Comparison of ENCODE assay signal across 24 mouse cellular contexts in genomic region chr5:75730698-75731097, GRCm38 (mm10).
DNase-seq lines count a peak whose midpoint lies in the region; ATAC-seq lines count a peak whose summit lies in the region.
"Had no signal": no experiment of that assay in that cellular context is flagged by ENCODE, and none has a peak within 500 bp of the region (broad histone marks: within the 10 kb centered on the region; RNA-seq: fewer than 3 reads in every experiment).

No protein-coding gene starts in this region.

- peaks cover 9% of the 10 kb centered on the region for H3K4me1 ChIP-seq in heart, embryonic 10.5 days
- no peaks in the 10 kb centered on the region for H3K4me1 ChIP-seq in liver, embryonic 16.5 days (ENCODE audit: control insufficient read depth, low read depth, low read length)
- H3K4me1 ChIP-seq in midbrain, embryonic 13.5 days (replicated peaks) = 0 out of 2 replicates have a peak, but pooled peaks cover 4% of the 10 kb centered on the region
- H3K4me1 ChIP-seq: embryonic facial prominence, embryonic 15.5 days; limb, embryonic 10.5 days; liver, embryonic 15.5 days; midbrain, embryonic 10.5 days had no signal

- WGBS in heart, embryonic 10.5 days = 72% methylated on average over 3 of the region's 3 CpGs
- 8% methylated on average over 3 of the region's 3 CpGs for WGBS in liver, embryonic 16.5 days (ENCODE audit: insufficient replicate concordance)
- 76% methylated on average over 3 of the region's 3 CpGs for WGBS in midbrain, embryonic 13.5 days

- peak; percentile 48; the same call in 1 of the 2 replicates for ATAC-seq in liver, embryonic 16.5 days (ENCODE audit: low read depth)
- no peak for ATAC-seq in midbrain, embryonic 13.5 days
- ATAC-seq: CD4-positive, CD25-positive, alpha-beta regulatory T cell, adult 4 months; Patski had no signal

- no peak overlapping the region for H3K4me2 ChIP-seq in liver, embryonic 16.5 days (ENCODE audit: low read depth, low read length)
- no peak overlapping the region for H3K4me2 ChIP-seq in midbrain, embryonic 13.5 days (replicated peaks)
- H3K4me2 ChIP-seq: embryonic facial prominence, embryonic 15.5 days; heart, embryonic 13.5 days; liver, embryonic 15.5 days had no signal

- no peaks in the 10 kb centered on the region for H3K27me3 ChIP-seq in heart, embryonic 10.5 days (ENCODE audit: insufficient read depth, poor library complexity, severe bottlenecking)
- H3K27me3 ChIP-seq in liver, embryonic 16.5 days (ENCODE audit: control insufficient read depth, insufficient read depth, low read depth, low read length) = no peaks in the 10 kb centered on the region
- H3K27me3 ChIP-seq in midbrain, embryonic 13.5 days = no peaks in the 10 kb centered on the region
- H3K27me3 ChIP-seq: embryonic facial prominence, embryonic 15.5 days; heart, embryonic 13.5 days; liver, embryonic 15.5 days; Patski had no signal

- H3K9ac ChIP-seq in liver, embryonic 16.5 days (ENCODE audit: low read depth, low read length) = no peak overlapping the region
- H3K9ac ChIP-seq in midbrain, embryonic 13.5 days (replicated peaks) = no peak overlapping the region
- H3K9ac ChIP-seq: embryonic facial prominence, embryonic 15.5 days; heart, embryonic 13.5 days; liver, embryonic 15.5 days had no signal

- H3K4me3 ChIP-seq in heart, embryonic 10.5 days = no peak overlapping the region
- no peak overlapping the region for H3K4me3 ChIP-seq in liver, embryonic 16.5 days (ENCODE audit: low read depth, low read length)
- H3K4me3 ChIP-seq in midbrain, embryonic 13.5 days (replicated peaks) = no peak overlapping the region
- H3K4me3 ChIP-seq: embryonic facial prominence, embryonic 15.5 days; gastrocnemius, adult 2 months; heart, embryonic 13.5 days; layer of hippocampus, adult 2 months; limb, embryonic 10.5 days; liver, embryonic 15.5 days; midbrain, embryonic 10.5 days had no signal

- peak; percentile 93 for DNase-seq in heart, adult 11 months
- no peak for DNase-seq in heart, embryonic 10.5 days (ENCODE audit: low spot score)
- peak; percentile 45 for DNase-seq in c-Kit-positive CD71-negative TER-119-negative erythroid progenitor cells, embryonic 14.5 days (ENCODE audit: low read depth)
- DNase-seq in thymus, postnatal 0 days (ENCODE audit: low spot score) = peak; percentile 80
- no peak for DNase-seq in kidney, postnatal 25 days
- no peak for DNase-seq in layer of hippocampus, adult 9-11 months
- DNase-seq: adrenal gland, adult 8-10 months; cerebellum, adult 11 months; cerebellum, postnatal 10 days; gastrocnemius, adult 2 months; kidney, adult 18-20 months; lung, postnatal 10 days had no signal

- H3K9me3 ChIP-seq in heart, embryonic 10.5 days = no peaks in the 10 kb centered on the region
- no peaks in the 10 kb centered on the region for H3K9me3 ChIP-seq in liver, embryonic 16.5 days (replicated peaks; ENCODE audit: control insufficient read depth, low read length)
- no peaks in the 10 kb centered on the region for H3K9me3 ChIP-seq in midbrain, embryonic 13.5 days
- H3K9me3 ChIP-seq: embryonic facial prominence, embryonic 15.5 days; heart, embryonic 13.5 days; limb, embryonic 10.5 days; liver, embryonic 15.5 days; midbrain, embryonic 10.5 days had no signal

- no peaks in the 10 kb centered on the region for H3K36me3 ChIP-seq in heart, embryonic 10.5 days
- H3K36me3 ChIP-seq in liver, embryonic 16.5 days (ENCODE audit: control insufficient read depth, insufficient read depth) = no peaks in the 10 kb centered on the region
- H3K36me3 ChIP-seq in midbrain, embryonic 13.5 days = no peaks in the 10 kb centered on the region
- H3K36me3 ChIP-seq: embryonic facial prominence, embryonic 15.5 days; limb, embryonic 10.5 days; liver, embryonic 15.5 days; midbrain, embryonic 10.5 days had no signal

- H3K27ac ChIP-seq in heart, embryonic 10.5 days = no peak overlapping the region
- H3K27ac ChIP-seq in liver, embryonic 16.5 days (ENCODE audit: low read length) = no peak overlapping the region
- H3K27ac ChIP-seq in midbrain, embryonic 13.5 days = no peak overlapping the region
- H3K27ac ChIP-seq: embryonic facial prominence, embryonic 15.5 days; gastrocnemius, adult 2 months; heart, embryonic 13.5 days; kidney, postnatal 0 days; layer of hippocampus, adult 2 months; limb, embryonic 10.5 days; liver, embryonic 15.5 days; midbrain, embryonic 10.5 days; stomach, postnatal 0 days had no signal

Comparison
In these comparisons a context has a peak if more than half of its experiments do, and no peak if none do; other contexts are left out.
1. DNase-seq: peak in heart, adult 11 months (single experiment), c-Kit-positive CD71-negative TER-119-negative erythroid progenitor cells, embryonic 14.5 days (single experiment) and thymus, postnatal 0 days (single experiment); none in heart, embryonic 10.5 days (single experiment), kidney, postnatal 25 days (0 of 2) and layer of hippocampus, adult 9-11 months (single experiment).